Mouse (Mus musculus) ZHBTc4 (cell line): ENCODE data around the gene Rgs5.

Source experiments
- DNase-seq: peaks from one replicate; pipeline ENCODE4 v3.0.0-alpha.2; 2011; ENCODE audit warnings: low read depth, low spot score

Gene Rgs5

GRCm38 (mm10) chr1:169655256-169655655 is at the start of gene Rgs5:
TSS of gene Rgs5 (plus strand) at chr1:169655501.
- peak; percentile 9 for DNase-seq

GRCm38 (mm10) chr1:169606164-169606563 is 49.1 kb upstream of the Rgs5 start:
- no peak for DNase-seq

GRCm38 (mm10) chr1:169629738-169630137 is 25.6 kb upstream of the Rgs5 start:
- no peak for DNase-seq

- no peak for DNase-seq
Observed at GRCm38 (mm10) chr1:169637251-169637750, 18.0 kb upstream of the Rgs5 start.

- no peak for DNase-seq
Observed at GRCm38 (mm10) chr1:169644884-169645653, 10.2 kb upstream of the Rgs5 start.

- no peak for DNase-seq
Observed at GRCm38 (mm10) chr1:169659479-169659878, 4.2 kb downstream of the Rgs5 start.

GRCm38 (mm10) chr1:169667328-169667727 is 12.0 kb downstream of the Rgs5 start:
- DNase-seq, result no peak

- DNase-seq, result peak; percentile 36
Observed at GRCm38 (mm10) chr1:169670705-169671104, 15.4 kb downstream of the Rgs5 start.

- DNase-seq, result no peak
Observed at GRCm38 (mm10) chr1:169671801-169672200, 16.5 kb downstream of the Rgs5 start.

- DNase-seq, result no peak
Observed at GRCm38 (mm10) chr1:169672272-169672671, 17.0 kb downstream of the Rgs5 start.

- DNase-seq, result peak; percentile 25
Observed at GRCm38 (mm10) chr1:169674116-169674515, 18.8 kb downstream of the Rgs5 start.

GRCm38 (mm10) chr1:169676751-169677150 is 21.4 kb downstream of the Rgs5 start:
- no peak for DNase-seq

- no peak for DNase-seq
Observed at GRCm38 (mm10) chr1:169680455-169681208, 25.3 kb downstream of the Rgs5 start.

- DNase-seq, result no peak
Observed at GRCm38 (mm10) chr1:169682775-169683497, 27.6 kb downstream of the Rgs5 start.

- DNase-seq, result no peak
Observed at GRCm38 (mm10) chr1:169685257-169685656, 30.0 kb downstream of the Rgs5 start.

- DNase-seq, result no peak
Observed at GRCm38 (mm10) chr1:169693040-169693439, 37.7 kb downstream of the Rgs5 start.

- DNase-seq, result no peak
Observed at GRCm38 (mm10) chr1:169693537-169693936, 38.2 kb downstream of the Rgs5 start.

- DNase-seq, result no peak
Observed at GRCm38 (mm10) chr1:169695356-169695755, 40.1 kb downstream of the Rgs5 start.

GRCm38 (mm10) chr1:169697236-169697635 is 41.9 kb downstream of the Rgs5 start:
- no peak for DNase-seq

- no peak for DNase-seq
Observed at GRCm38 (mm10) chr1:169699184-169699583, 43.9 kb downstream of the Rgs5 start.

- no peak for DNase-seq
Observed at GRCm38 (mm10) chr1:169704395-169705087, 49.2 kb downstream of the Rgs5 start.
